Mouse (Mus musculus) ovary, postnatal 36 days (tissue): Measurements from ENCODE around the gene Rin2.

Source experiments
- DNase-seq: peaks from one replicate; pipeline ENCODE4 v3.0.0; 2022; ENCODE audit warnings: low spot score, mixed read lengths

Rin2 gene

DNA sequence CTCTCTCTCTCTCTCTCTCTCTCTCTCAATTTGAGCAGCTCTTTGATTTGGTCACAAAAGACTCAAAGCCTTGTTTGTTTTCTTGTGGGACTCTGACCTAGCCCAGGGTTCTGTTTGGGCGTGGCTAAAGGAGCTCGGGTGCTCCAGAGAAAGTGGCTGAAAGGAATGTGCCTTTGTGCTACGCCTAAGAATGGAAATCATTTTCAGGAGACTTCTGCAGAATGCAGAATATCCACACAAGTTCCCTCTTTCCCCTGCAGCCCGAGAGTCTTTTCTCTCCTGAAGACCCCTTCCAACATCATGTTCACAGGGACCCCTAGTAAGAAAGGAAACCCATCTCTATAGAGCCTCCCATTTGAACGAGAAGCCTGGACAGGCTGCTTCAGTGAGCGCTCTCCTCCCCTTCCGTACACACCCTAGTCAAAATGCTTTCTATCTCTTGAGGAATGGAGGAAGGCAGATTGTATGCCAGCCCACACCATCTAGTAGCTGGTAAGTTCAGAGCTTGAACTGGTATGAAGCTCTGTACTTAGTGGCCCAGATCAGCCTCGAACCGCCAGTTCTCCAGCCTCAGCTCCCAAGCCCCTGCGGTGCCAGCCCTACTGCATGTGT lies 187.3 kb downstream of the Rin2 start:
- DNase-seq, result no peak

DNA sequence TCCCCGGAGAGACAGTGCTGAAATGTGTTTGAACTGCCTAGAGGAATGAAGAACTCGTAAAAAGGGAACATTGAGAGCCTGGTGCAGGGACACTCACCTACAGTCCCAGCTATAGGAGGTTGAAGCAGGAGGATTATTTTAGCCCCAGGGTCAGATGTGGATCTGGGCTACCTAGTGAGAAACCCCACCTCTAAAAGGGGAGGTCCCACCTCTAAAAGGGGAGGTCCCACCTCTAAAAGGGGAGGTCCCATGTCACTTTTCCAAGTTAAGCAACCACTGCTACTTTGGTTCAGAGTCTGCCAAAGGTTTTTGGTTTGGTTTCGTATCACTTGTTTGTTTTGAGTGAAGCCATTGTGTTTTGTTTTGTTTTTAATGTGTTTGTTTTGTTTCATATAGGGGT lies 190.3 kb downstream of the Rin2 start:
- no peak for DNase-seq

- DNase-seq, result no peak
These were observed 191.2 kb downstream of the Rin2 start for GRCm38 (mm10) chr2:145866238-145866637.

DNA sequence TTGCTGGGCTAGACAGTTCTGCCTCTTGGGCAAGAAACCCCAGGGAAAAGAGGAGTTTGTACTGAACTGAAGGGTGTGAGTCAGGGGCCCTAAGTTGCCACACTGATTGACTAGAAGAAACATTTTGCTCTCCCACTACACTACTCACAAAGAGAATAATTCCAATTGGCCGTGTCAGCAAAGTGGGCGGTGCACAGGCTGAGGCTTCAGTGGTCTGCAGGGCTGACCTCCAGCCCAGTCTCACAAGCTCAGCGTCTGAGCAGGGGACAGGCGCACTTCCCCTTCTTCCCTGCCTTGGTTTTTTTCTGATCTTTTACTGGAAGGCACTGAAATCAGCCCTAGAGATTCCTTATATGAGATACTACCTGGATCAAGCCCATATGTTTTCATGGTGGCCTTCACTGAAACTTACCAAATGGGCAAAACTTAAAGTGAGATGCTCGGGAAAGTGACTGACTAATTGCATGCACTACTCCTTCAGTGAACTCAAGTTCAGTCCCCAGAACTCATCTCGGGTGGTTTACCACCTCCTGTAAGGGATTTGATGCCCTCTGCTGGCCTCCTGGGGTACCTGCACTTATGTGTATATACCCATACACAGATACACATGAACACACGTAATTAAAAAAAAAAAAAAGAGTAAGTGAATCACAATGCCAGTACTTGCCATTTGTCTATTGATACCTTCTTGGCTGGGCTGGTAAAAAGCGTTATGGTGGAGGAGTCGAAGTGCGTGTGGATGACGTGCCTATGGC lies 191.9 kb downstream of the Rin2 start:
- no peak for DNase-seq

DNA sequence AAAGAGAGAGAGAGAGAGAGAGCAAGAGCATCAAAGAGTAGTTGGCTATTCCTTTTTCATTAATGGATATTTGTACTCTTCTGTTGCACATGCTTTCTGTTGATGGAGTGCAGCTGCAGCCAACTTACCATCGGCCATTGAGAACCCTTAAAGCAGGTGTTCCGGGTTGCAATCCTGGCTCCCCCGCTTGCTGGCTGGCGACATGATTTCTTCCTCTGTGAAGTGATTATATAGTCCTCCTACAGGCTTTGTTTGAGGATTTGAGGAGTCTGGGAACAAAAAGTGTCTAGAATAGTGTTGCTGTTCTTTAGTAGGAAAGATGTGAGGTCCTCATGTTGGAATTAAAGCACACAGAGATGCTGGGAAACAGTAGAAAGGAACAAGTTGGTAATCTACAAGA lies 196.3 kb downstream of the Rin2 start:
- DNase-seq, result no peak

DNA sequence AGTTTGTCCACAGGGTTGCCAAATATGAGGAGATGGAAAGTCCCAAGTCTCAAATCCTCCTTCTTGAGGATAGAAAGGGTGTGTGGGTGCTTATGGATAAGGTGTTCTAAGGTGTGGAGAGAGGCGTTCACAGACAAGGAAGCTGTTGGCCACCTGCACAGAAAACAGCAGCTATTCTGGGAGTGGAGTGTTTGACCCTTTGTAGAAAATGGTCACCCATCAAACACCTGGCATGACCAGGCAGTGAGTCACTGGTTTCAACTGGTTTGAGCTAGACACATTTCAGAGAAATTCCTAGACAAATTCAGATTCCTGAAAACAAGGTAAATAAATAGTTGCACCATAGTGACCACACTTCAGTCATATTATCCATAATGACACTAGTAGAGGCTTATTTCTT lies 197.1 kb downstream of the Rin2 start:
- DNase-seq, result no peak

GRCm38 (mm10) chr2:145873953-145874352 lies 198.9 kb downstream of the Rin2 start:
- DNase-seq, result no peak

DNA sequence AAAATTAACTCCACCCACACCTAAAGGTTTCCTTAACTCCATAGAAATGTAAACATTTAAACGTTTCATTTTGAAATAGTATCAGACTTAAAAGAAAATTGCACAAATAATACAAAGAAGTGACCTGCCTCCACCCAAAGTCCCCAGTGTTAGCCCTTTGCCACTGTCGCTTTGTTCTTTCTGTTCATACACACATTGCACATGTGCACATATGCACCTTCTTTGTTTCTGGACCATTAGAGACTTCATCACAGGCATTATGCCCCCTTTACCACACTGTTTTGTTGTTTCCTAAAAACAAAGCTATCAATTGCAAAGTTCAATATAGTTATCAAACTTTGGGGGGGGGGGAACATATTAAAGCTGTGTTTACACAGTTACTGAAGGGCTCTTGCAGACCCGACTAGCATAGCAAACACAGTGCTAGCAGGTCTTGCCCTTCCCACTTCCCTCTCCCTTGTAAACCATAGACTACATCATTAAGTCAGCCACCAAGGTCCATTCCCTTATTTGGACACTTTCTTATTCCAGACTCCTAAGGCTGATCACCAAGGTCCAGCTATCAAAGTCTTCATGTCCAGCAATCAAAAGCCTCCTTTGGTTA lies 200.0 kb downstream of the Rin2 start:
- no peak for DNase-seq

DNA sequence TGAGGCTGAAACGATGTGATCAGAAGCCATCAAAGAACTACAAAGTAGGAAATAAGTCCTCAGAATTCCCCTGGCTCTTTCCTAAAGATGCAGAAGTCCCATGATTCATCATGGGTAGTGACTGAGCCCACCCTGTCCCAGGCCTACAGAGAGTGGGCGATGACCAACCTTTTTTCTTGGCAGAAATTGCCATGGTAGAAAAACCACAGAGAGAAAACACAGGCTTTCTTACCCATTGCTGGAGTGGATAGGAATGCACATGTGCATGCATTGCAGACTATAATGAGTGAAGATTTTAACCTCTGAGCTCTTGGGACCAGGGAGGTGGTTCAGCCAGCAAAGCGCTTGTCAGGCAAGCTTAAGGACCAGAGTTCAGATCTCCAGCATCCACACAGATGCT lies 202.2 kb downstream of the Rin2 start:
- no peak for DNase-seq

DNA sequence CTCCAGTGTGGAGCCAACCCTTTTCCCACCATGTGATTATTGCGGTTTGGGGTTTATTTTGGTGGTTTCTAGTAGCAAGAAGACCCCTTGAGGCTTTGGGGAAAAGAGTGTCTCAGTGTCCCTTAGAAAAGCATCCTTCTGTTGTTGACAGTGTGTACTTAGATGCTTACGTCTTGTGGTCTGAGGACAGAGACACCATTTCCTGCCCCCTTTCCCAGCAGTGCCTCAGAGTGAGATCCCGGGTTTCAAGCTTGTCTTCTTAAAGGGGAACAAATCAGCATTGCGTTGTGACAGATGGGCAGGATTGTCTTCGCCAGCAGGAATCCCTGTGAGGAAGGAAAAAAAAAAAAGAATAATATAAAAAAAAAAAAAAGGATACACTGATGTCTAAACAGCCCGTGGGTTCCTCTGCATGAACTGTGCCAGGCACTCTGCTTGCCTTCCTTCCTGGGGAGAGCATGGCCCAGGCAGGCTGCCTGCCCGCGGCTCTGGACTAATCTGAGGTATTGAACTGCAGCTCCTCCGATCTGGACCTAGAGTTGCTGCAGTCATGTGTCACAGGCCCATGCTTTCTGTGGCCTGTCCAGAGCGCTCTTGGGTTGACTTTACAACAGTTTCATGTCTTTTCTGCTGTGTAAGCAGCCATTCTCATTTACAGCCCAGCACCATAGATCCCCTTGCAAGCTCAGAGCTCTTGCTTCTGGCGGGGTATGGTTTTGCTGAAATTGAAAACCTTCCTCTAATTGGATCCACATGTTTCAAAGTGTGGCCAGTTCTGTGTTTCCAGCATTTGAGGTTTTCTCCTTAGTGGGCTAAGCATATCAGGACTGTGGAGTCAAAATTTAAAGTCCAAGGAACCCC lies 206.1 kb downstream of the Rin2 start:
- no peak for DNase-seq

GRCm38 (mm10) chr2:145881932-145882331 lies 206.9 kb downstream of the Rin2 start:
- no peak for DNase-seq

- DNase-seq, result no peak
These were observed 207.4 kb downstream of the Rin2 start for GRCm38 (mm10) chr2:145882398-145882797.

DNA sequence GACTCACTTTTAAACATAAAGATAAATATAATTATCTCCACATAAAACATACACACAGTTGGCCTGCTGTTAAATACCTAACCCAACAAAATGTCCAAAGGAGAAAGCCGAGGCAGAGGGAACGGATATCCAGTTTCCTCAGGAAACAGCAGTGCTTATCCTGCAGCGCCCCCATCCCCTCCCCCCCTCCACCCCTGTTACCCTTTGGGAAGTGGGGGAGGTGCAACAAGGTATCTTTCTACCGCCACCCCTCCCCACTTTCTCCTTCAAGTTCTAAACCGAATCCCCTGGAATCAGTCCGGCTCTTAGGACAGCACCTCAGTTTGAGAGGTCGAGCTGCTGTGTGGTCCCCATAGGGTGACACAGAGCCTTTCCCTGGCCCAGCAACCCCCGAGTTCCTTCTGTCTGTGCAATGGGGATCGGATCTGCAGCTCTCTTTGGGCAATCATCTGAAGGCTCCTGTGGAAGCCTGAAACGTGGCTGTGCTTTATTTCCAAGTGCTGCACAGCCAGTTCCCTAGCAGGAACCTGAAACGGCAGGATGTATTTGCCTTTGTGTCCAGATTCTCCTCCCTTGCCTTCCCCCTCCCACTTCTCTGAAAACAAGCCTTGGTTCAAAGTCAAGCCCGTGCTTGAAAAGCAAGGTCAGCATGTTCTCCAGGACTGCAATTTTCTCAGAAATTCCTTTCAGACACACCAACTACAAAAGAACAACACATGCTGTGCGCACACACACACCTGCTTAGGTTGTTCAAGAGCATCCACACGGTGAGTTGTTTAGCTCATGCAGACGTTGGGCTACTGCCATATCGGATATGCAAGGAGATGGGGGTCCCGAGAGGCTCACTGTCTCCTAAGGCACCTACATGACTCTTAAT lies 209.3 kb downstream of the Rin2 start:
- DNase-seq, result no peak

DNA sequence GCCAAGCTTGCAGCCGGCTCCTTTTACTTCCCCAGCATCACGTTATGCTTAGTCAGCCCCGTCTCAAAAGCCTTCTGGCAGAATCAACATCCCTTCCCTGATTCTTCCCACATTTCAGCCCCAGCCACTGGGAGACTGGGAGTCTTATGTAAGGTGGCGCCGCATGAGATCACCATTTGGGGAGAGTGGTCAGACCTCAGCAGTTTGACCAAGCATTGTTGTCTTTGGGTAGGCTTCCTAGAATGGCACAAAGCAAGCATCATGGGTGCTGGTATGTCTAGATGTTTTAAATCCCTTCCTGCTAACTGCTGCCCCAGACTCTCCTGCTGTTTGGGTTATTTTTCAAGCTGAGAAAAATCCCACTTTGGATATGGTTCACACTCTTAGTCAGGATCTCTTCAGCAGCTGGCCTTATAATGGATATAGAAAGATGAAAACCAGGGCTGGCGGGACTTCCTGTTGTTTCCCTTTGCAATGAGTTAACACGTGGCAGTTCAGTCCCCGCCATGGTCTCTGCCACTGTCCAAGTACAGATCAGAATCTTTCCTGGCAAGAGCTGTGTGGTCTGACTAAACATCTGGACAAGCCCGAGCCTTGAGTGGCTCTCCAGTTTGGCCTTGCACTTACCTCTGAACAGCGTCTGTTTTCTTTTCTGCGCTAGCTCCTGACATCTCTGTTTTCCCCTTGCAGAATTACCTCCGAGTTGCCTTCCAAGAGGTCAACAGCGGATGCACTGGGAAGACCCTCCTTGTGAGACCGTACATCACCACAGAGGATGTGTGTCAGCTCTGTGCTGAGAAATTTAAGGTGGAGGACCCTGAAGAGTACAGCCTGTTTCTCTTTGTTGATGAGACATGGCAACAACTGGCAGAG lies 210.1 kb downstream of the Rin2 start:
- no peak for DNase-seq

DNA sequence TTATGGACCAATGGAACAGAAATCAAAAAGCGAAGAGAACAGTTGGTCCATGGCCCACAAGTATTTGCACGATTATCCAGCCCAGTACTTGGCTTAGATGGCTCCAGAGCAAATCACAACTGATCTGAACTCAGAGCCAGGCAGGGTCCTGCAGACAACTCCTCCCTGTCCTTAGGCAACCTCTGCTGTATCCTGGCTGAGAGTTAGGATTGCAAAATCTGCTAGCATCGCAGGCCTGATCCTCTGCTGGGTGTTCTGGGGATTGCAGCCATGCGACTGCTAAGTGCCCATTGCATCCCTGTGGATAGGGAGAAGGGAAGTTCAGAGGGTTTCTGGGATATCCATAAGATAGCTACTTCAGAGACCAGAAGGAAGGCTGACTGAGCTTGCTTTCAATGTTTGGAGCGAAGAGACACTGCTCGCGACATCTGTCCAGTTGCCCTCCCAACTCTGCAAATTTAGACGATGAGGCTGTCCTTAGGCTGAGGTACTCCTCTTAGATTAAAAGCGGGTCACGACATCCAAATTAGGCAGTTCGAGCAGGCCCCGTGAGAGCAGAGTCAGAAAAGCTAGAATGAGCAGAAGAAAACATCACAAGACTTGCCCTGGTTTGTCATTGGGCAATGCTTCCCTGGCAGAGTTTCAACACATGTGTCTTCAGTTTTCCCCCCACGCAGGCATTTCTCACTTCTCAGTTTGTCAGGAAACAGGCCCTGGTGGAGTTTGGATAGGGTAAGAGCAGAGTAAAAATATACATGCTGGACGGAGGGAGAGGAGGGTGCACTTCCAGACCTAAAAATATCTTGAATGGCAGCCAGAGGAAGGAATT lies 213.1 kb downstream of the Rin2 start:
- no peak for DNase-seq

- no peak for DNase-seq
These were observed 213.9 kb downstream of the Rin2 start for GRCm38 (mm10) chr2:145888766-145889480.

DNA sequence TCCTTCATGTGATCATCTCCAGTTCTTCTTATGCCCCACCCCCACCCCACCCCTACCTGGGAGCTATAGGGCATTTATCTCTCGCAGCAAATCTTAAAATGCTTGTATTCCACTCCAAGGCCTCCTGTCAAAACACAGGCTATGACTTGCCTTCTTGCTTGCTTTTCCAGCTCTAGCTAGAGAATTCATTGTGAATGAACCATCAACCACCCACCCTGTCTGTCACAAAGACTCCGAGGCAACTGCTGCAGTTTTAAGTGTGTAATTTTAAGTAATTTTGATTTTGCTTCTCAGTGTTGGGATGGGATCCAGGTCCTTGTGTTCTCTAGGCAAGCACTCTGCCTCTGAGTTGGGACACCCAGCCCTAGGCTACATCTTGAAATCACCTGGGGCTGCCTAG lies 215.6 kb downstream of the Rin2 start:
- no peak for DNase-seq

- no peak for DNase-seq
These were observed 218.7 kb downstream of the Rin2 start for GRCm38 (mm10) chr2:145893756-145894155.

DNA sequence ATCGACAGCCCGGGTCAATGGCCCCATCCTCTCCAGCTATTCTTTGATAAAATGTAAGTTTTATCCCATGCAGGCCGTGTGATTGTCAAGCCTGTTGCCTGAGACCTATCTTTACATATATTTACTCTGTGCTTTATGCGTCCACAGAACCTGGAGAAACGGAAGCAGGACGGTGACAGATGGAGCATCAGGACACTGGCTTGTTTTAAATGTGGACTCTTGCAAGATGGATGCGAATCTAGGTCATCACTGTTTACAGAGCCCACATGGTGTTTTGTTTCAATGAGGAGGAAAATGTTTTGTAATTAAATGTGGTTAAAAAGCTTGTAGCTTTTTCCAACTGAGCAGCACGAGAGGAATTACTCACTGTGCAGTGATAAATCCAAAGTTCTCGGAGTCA lies 223.1 kb downstream of the Rin2 start:
- DNase-seq, result no peak
